Mouse (Mus musculus) left cerebral cortex, postnatal 25 days (tissue): ENCODE measurements around the gene Vmn2r90. TPM values are rescaled to one million over a fixed set of nuclear protein-coding genes. Genes with fewer than 3 reads are reported as not detected.
"Not testable (repeated sequence)": the region's sequence is repeated elsewhere in the genome, so short reads cannot be mapped to it uniquely, and the experiment has no call there.

Source experiments
- DNase-seq, 2 experiments: peaks; one replicate each; pipeline ENCODE4 v3.0.0; 2022; ENCODE audit warnings: low spot score in 2 of 2, mixed read lengths in 1 of 2
- intact Hi-C: fragments of 180-260 bp; cut with DNase I; formaldehyde crosslinking; loops from one replicate; pipeline ENCODE4 v1.15.1; 2025
- total RNA-seq, 2 experiments: library from RNA; stranded (reverse); gene quantifications; 2 replicates each; pipeline ENCODE4 v1.2.3; 2021

Gene Vmn2r90
- total RNA-seq, result under 1 TPM in 1 of 2 experiments, not detected in 1; 0.14 TPM

GRCm38 (mm10) chr17:17703447-17703846, at the start of gene Vmn2r90:
TSS of gene Vmn2r90 (plus strand) at chr17:17703747.
- intact Hi-C loops, result no loop called here

GRCm38 (mm10) chr17:17654997-17655828, 48.3 kb upstream of the Vmn2r90 start:
- intact Hi-C loops, result no loop called here
- no peak for DNase-seq

More at GRCm38 (mm10) chr17:17703447-17703846, at the start of gene Vmn2r90:
- DNase-seq, result no peak

- no peak for DNase-seq
- intact Hi-C loops, result no loop called here
Observed at GRCm38 (mm10) chr17:17655829-17656176, 47.7 kb upstream of the Vmn2r90 start.

GRCm38 (mm10) chr17:17678781-17679180, 24.8 kb upstream of the Vmn2r90 start:
- DNase-seq, result no peak
- intact Hi-C loops, result no loop called here

- intact Hi-C loops, result no loop called here
- DNase-seq, result no peak
Observed at GRCm38 (mm10) chr17:17690659-17691058, 12.9 kb upstream of the Vmn2r90 start.

GRCm38 (mm10) chr17:17732396-17732795, 28.8 kb downstream of the Vmn2r90 start:
- intact Hi-C loops, DNase-seq: not testable (repeated sequence)

- intact Hi-C loops, result no loop called here
- no peak for DNase-seq
Observed at GRCm38 (mm10) chr17:17738635-17739034, 35.1 kb downstream of the Vmn2r90 start.

GRCm38 (mm10) chr17:17739300-17739699, 35.8 kb downstream of the Vmn2r90 start:
- intact Hi-C loops, DNase-seq: not testable (repeated sequence)

- intact Hi-C loops, result not testable (repeated sequence)
Observed at GRCm38 (mm10) chr17:17739936-17740335, 36.4 kb downstream of the Vmn2r90 start.

GRCm38 (mm10) chr17:17741516-17741915, 38.0 kb downstream of the Vmn2r90 start:
- intact Hi-C loops, DNase-seq: not testable (repeated sequence)

More at GRCm38 (mm10) chr17:17739936-17740335, 36.4 kb downstream of the Vmn2r90 start:
- DNase-seq, result not testable (repeated sequence)

GRCm38 (mm10) chr17:17749371-17749770, 45.8 kb downstream of the Vmn2r90 start:
- peak; percentile 53 to 77 for DNase-seq
- intact Hi-C loops, result loop anchor here (5.0 kb wide), 1 partner anchor 352 kb away; no protein-coding TSS in a partner anchor

- intact Hi-C loops, result no loop called here
- DNase-seq, result no peak
Observed at GRCm38 (mm10) chr17:17762614-17763293, 59.2 kb downstream of the Vmn2r90 start.

- intact Hi-C loops, result no loop called here
- no peak for DNase-seq
Observed at GRCm38 (mm10) chr17:17764206-17764605, 60.7 kb downstream of the Vmn2r90 start.

GRCm38 (mm10) chr17:17766481-17766880, 62.9 kb downstream of the Vmn2r90 start:
- intact Hi-C loops, result loop anchor here (1.0 to 5.0 kb wide), 2 partner anchors 61 to 130 kb away; partner anchors contain the start of gene Spaca6
- DNase-seq, result peak; percentile 21 to 45

Other genes with a start within 250 kb of the Vmn2r90 start
- 100 to 1,000 TPM in 1 of 2 experiments, 10 to 100 TPM in 1; 98.2 to 112 TPM for gene Lnpep, start 78.7 kb upstream of the Vmn2r90 start, total RNA-seq
- gene Spaca6, start 123.4 kb downstream of the Vmn2r90 start, total RNA-seq, result 10 to 100 TPM; 68.8 to 86.7 TPM
- gene Has1, start 151.5 kb downstream of the Vmn2r90 start, total RNA-seq, result under 1 TPM; 0.53 to 0.62 TPM
- gene Fpr1, start 180.2 kb downstream of the Vmn2r90 start, total RNA-seq, result not detected
- not detected for gene Fpr2, start 184.1 kb downstream of the Vmn2r90 start, total RNA-seq
- gene Fpr3, start 184.1 kb downstream of the Vmn2r90 start, total RNA-seq, result not detected